Comparison of ENCODE assay signal across 1 mouse cellular context in the genomic region with DNA sequence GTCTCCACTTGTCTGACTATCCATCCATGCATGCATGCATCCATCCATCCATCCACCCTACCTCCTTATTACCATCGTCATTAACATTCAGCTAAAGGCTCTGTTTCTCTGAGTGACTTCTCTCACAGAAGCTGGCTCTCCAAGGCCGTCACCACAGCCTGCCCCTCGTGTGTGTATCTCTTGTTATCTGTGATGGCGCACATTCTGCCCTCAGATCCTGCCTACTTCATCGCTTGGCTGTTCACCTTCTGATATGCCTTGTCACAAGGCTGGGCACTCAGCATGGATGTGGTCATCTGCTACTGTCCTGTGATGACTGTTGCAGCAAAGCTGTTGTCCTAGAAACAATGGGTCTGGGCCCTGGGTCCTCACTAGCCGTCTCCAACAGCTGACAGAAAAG.
TF ChIP-seq lines count a peak whose summit lies in the region.

No protein-coding gene starts in this region.

TF ChIP-seq in MEL, 35 proteins besides CTCF, POLR2A, EP300 and RAD21:
- peak; percentile 21; the same call in 1 of the 2 replicates for TF ChIP-seq RCOR1 (IDR thresholded peaks at IDR 0.05; ENCODE audit: low read depth, low read length)
- peak; percentile 91 for TF ChIP-seq TCF12 (IDR thresholded peaks at IDR 0.05; ENCODE audit: low read depth, low read length)
- peak; percentile 91 for TF ChIP-seq GATA1 (IDR thresholded peaks at IDR 0.05; ENCODE audit: low read depth, low read length)
- peak; percentile 25; the same call in 1 of the 2 replicates for TF ChIP-seq BHLHE40 (IDR thresholded peaks at IDR 0.05; ENCODE audit: borderline replicate concordance, low read depth, low read length)
- TF ChIP-seq USF1 (IDR thresholded peaks at IDR 0.05; ENCODE audit: low read depth, low read length), result peak; percentile 18; the same call in 1 of the 2 replicates
- peak; percentile 28; the same call in 1 of the 2 replicates for TF ChIP-seq NELFE (IDR thresholded peaks at IDR 0.05; ENCODE audit: low read depth, low read length)
- TF ChIP-seq ETS1 (IDR thresholded peaks at IDR 0.05; ENCODE audit: low read depth, low read length), result peak; percentile 79
- no peak for TF ChIP-seq KAT2A (conservative IDR thresholded peaks at IDR 0.05; ENCODE audit: low read depth, low read length)
- TF ChIP-seq HCFC1 (IDR thresholded peaks at IDR 0.05; ENCODE audit: low read depth, low read length), result 0 out of 2 replicates have a peak, but pooled peaks have one; percentile 33
- no peak for TF ChIP-seq E2F4 (IDR thresholded peaks at IDR 0.05; ENCODE audit: borderline replicate concordance, low read depth, low read length)
- peak; percentile 98 for TF ChIP-seq TAL1 (IDR thresholded peaks at IDR 0.05; ENCODE audit: low read length)
- no peak for TF ChIP-seq MYB (IDR thresholded peaks at IDR 0.05; ENCODE audit: low read depth, low read length)
- TF ChIP-seq MYC (IDR thresholded peaks at IDR 0.05; ENCODE audit: low read depth, low read length), result peak; percentile 48; the same call in 1 of the 2 replicates
- TF ChIP-seq MAZ (IDR thresholded peaks at IDR 0.05; ENCODE audit: low read depth, low read length), result peak; percentile 24; the same call in 1 of the 2 replicates
- TF ChIP-seq CHD1 (IDR thresholded peaks at IDR 0.05; ENCODE audit: low read depth, low read length), result 0 out of 2 replicates have a peak, but pooled peaks have one; percentile 41
- TF ChIP-seq ZKSCAN1 (IDR thresholded peaks at IDR 0.05; ENCODE audit: low read depth, low read length), result no peak
- no peak for TF ChIP-seq POLR2AphosphoS2 (IDR thresholded peaks at IDR 0.05; ENCODE audit: low read length)
- no peak for TF ChIP-seq CHD2 (IDR thresholded peaks at IDR 0.05; ENCODE audit: low read length)
- no peak for TF ChIP-seq UBTF (IDR thresholded peaks at IDR 0.05; ENCODE audit: borderline replicate concordance, insufficient read depth, low read depth, low read length)
- TF ChIP-seq GABPA (IDR thresholded peaks at IDR 0.05; ENCODE audit: low read depth, low read length), result no peak
- TF ChIP-seq NRF1 (IDR thresholded peaks at IDR 0.05; ENCODE audit: insufficient read depth, low read depth, low read length, poor library complexity, severe bottlenecking), result no peak
- peak; percentile 60 for TF ChIP-seq MXI1 (IDR thresholded peaks at IDR 0.05; ENCODE audit: low read depth, low read length)
- TF ChIP-seq SMC3 (IDR thresholded peaks at IDR 0.05; ENCODE audit: low read depth, low read length), result peak; percentile 6; the same call in 1 of the 2 replicates
- peak; percentile 69 for TF ChIP-seq SIN3A (IDR thresholded peaks at IDR 0.05; ENCODE audit: low read length)
- peak; percentile 55 for TF ChIP-seq MAX (IDR thresholded peaks at IDR 0.05; ENCODE audit: low read length)
TF ChIP-seq in MEL: peak in this region for 16.
